Mouse (Mus musculus) CH12.LX (cell line): ENCODE measurements at regions not wholly inside any gene's neighbourhood (a gene's known extent, or its start where the extent isn't known, plus 50 kb on each side); places are given as distances from the start of the nearest gene placed in this dataset.

Experiments used
- DNase-seq: peaks from one replicate; pipeline ENCODE4 v3.0.0-alpha.2; 2013; ENCODE audit errors: extremely low read depth
- H3K27ac ChIP-seq: 2 replicates; pipeline ENCODE4 v1.5.1; 2012; ENCODE audit warnings: low read depth, mild to moderate bottlenecking, control low read depth, moderate library complexity; ENCODE audit not compliant: insufficient read depth
- H3K27me3 ChIP-seq: replicated peaks from 2 replicates; pipeline ENCODE3; 2012; ENCODE audit warnings: inconsistent platforms
- H3K36me3 ChIP-seq, 2 experiments: replicated peaks in 1 of 2; 2 replicates each; pipeline versions ENCODE3 to v1.6.1; 2012; ENCODE audit warnings: inconsistent platforms in 1 of 2, low read length in 1 of 2, mild to moderate bottlenecking in 1 of 2, mixed read lengths in 1 of 2, moderate library complexity in 1 of 2; ENCODE audit not compliant: control insufficient read depth in 1 of 2, insufficient read depth in 1 of 2
- H3K4me1 ChIP-seq, 2 experiments: 2 replicates each; pipeline ENCODE4 v1.6.1; 2012; ENCODE audit warnings: inconsistent platforms in 1 of 2, moderate library complexity in 1 of 2; ENCODE audit not compliant: insufficient read depth in 2 of 2, control insufficient read depth in 1 of 2
- H3K4me2 ChIP-seq: 2 replicates; pipeline ENCODE4 v1.6.1; 2012; ENCODE audit warnings: low read depth, mild to moderate bottlenecking, control low read depth; ENCODE audit not compliant: poor library complexity, insufficient read depth, severe bottlenecking
- H3K4me3 ChIP-seq, 3 experiments: fragments of 150-350 bp in 1 of 3; sonication (generic) in 1 of 3; replicated peaks in 1 of 3; 2 replicates each; pipeline versions ENCODE3 to v1.5.1; 2011 to 2012; ENCODE audit warnings: low read depth in 2 of 3, low read length in 2 of 3, mild to moderate bottlenecking in 2 of 3, moderate library complexity in 2 of 3, control low read depth in 1 of 3, improper control_type of control experiment in 1 of 3, inconsistent platforms in 1 of 3, mixed read lengths in 1 of 3; ENCODE audit not compliant: poor library complexity in 1 of 3
- H3K79me2 ChIP-seq: replicated peaks from 2 replicates; pipeline ENCODE4 v1.6.1; 2012; ENCODE audit warnings: mild to moderate bottlenecking, moderate library complexity; ENCODE audit not compliant: control insufficient read depth, poor library complexity, insufficient read depth, severe bottlenecking; ENCODE audit errors: extremely low read depth
- H3K9ac ChIP-seq: 2 replicates; pipeline ENCODE4 v1.6.1; 2012; ENCODE audit warnings: low read depth, mild to moderate bottlenecking, control low read depth, moderate library complexity; ENCODE audit not compliant: insufficient read depth
- H3K9me3 ChIP-seq: replicated peaks from 2 replicates; pipeline ENCODE3; 2012; ENCODE audit warnings: low read length, inconsistent platforms, mixed read lengths
- BHLHE40 ChIP-seq: IDR thresholded peaks from 2 replicates; pipeline ENCODE4 v1.6.1; 2011; ENCODE audit warnings: mild to moderate bottlenecking, low read depth, low read length, improper control_type of control experiment
- CHD2 ChIP-seq: IDR thresholded peaks from 2 replicates; pipeline ENCODE4 v1.6.1; 2011; ENCODE audit warnings: low read length, improper control_type of control experiment
- ELF1 ChIP-seq: IDR thresholded peaks from 2 replicates; pipeline ENCODE4 v1.6.1; 2014; ENCODE audit warnings: low read depth, mild to moderate bottlenecking, inconsistent platforms, low read length, improper control_type of control experiment
- GABPA ChIP-seq: IDR thresholded peaks from 2 replicates; pipeline ENCODE4 v1.6.1; 2012; ENCODE audit warnings: low read depth, low read length, improper control_type of control experiment, inconsistent platforms; ENCODE audit not compliant: insufficient replicate concordance
- HCFC1 ChIP-seq: IDR thresholded peaks from 2 replicates; pipeline ENCODE4 v1.6.1; 2012; ENCODE audit warnings: low read depth, mild to moderate bottlenecking, inconsistent platforms, low read length, improper control_type of control experiment
- IRF4 ChIP-seq: IDR thresholded peaks from 2 replicates; pipeline ENCODE4 v1.6.1; 2014; ENCODE audit warnings: low read depth, mild to moderate bottlenecking, inconsistent platforms, low read length, improper control_type of control experiment
- JUN ChIP-seq: IDR thresholded peaks from 2 replicates; pipeline ENCODE4 v1.6.1; 2011; ENCODE audit warnings: low read depth, mild to moderate bottlenecking, low read length, improper control_type of control experiment, moderate library complexity; ENCODE audit not compliant: insufficient read depth
- JUND ChIP-seq: conservative IDR thresholded peaks from 2 replicates; pipeline ENCODE4 v1.6.1; 2011; ENCODE audit warnings: low read depth, low read length, improper control_type of control experiment
- KAT2A ChIP-seq: IDR thresholded peaks from 2 replicates; pipeline ENCODE4 v1.6.1; 2012; ENCODE audit warnings: low read length, improper control_type of control experiment, inconsistent platforms; ENCODE audit not compliant: insufficient replicate concordance
- MAZ ChIP-seq: IDR thresholded peaks from 2 replicates; pipeline ENCODE4 v1.6.1; 2012; ENCODE audit warnings: low read depth, mild to moderate bottlenecking, inconsistent platforms, low read length, improper control_type of control experiment, moderate library complexity
- MYC ChIP-seq: IDR thresholded peaks from 2 replicates; pipeline ENCODE4 v1.6.1; 2011; ENCODE audit warnings: low read depth, mild to moderate bottlenecking, improper control_type of control experiment, low read length
- PAX5 ChIP-seq: IDR thresholded peaks from 2 replicates; pipeline ENCODE4 v1.6.1; 2012; ENCODE audit warnings: low read length, inconsistent platforms, mixed read lengths
- RCOR1 ChIP-seq: conservative IDR thresholded peaks from 2 replicates; pipeline ENCODE4 v1.6.1; 2012; ENCODE audit warnings: low read depth, mild to moderate bottlenecking, inconsistent platforms, low read length, improper control_type of control experiment
- TBP ChIP-seq: conservative IDR thresholded peaks from 2 replicates; pipeline ENCODE4 v1.6.1; 2011; ENCODE audit warnings: low read depth, low read length, improper control_type of control experiment
- TCF12 ChIP-seq: IDR thresholded peaks from 2 replicates; pipeline ENCODE4 v1.6.1; 2014; ENCODE audit warnings: low read depth, mild to moderate bottlenecking, inconsistent platforms, low read length, improper control_type of control experiment
- ZC3H11A ChIP-seq: IDR thresholded peaks from 2 replicates; pipeline ENCODE4 v1.6.1; 2012; ENCODE audit warnings: low read depth, mild to moderate bottlenecking, inconsistent platforms, low read length, improper control_type of control experiment
- ZKSCAN1 ChIP-seq: IDR thresholded peaks from 2 replicates; pipeline ENCODE4 v1.6.1; 2012; ENCODE audit warnings: low read depth, inconsistent platforms, low read length, improper control_type of control experiment, borderline replicate concordance
- dilution Hi-C: fragments of 300-500 bp; cut with MboI; formaldehyde crosslinking; loops from 2 replicates; pipeline ENCODE4 v1.14.3; 2020; ENCODE audit warnings: low sequenced_read_pairs; ENCODE audit not compliant: extremely low pct_unique_long_range_greater_than_20kb, extremely low pct_ligation_motif_present
- in situ Hi-C: fragments of 300-500 bp; cut with MboI; formaldehyde crosslinking; loops from 3 replicates; pipeline ENCODE4 v1.14.3; 2019; ENCODE audit warnings: low sequenced_read_pairs, low pct_ligation_motif_present, low pct_unique_long_range_greater_than_20kb, mixed read lengths

DNA sequence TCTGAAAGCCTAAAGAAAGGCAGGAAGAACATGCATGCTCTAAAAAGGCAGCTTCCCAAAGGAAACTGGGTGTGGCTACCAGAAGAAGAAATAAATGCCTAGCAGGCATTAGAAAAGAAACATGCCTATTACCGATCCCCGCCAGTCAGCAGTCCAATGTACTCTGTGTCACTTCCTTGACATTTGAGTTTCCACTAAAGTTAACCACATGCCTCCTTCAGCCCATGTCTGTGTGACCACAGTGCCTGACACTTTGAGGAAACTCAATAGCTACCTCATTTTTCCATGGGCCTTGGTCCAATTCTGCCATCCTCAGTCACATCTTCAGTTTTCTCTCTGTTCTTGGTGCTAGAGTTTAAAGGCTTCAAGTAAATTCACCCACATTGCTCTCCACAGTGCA is 233.7 kb upstream of the Isx start:
- TF ChIP-seq MAZ = no peak
- no peak for TF ChIP-seq BHLHE40
- TF ChIP-seq GABPA = no peak
- no peak for TF ChIP-seq RCOR1
- TF ChIP-seq IRF4 = no peak
- no peak for TF ChIP-seq MYC
- no peak for TF ChIP-seq KAT2A
- dilution Hi-C loops (no loop called here), in situ Hi-C loops (no loop called here)
- DNase-seq = no peak
- Histone ChIP-seq H3K4me2 (no peak overlapping the region), H3K27ac (no peak overlapping the region), H3K4me3 (no peak overlapping the region), H3K9me3 (no peaks in the 10 kb centered on the region), H3K79me2 (no peaks in the 10 kb centered on the region), H3K36me3 (no peaks in the 10 kb centered on the region), H3K27me3 (peaks cover 29% of the 10 kb centered on the region), H3K4me1 (no peaks in the 10 kb centered on the region), H3K9ac (no peak overlapping the region)

GRCm38 (mm10) chr8:74640636-74641035 is 232.3 kb upstream of the Isx start:
- H3K9ac ChIP-seq = no peak overlapping the region
- H3K36me3 ChIP-seq = no peaks in the 10 kb centered on the region
- in situ Hi-C loops = no loop called here
- H3K27ac ChIP-seq = no peak overlapping the region
- no peak overlapping the region for H3K4me2 ChIP-seq
- H3K4me1 ChIP-seq = no peaks in the 10 kb centered on the region
- H3K27me3 ChIP-seq = peaks cover 28% of the 10 kb centered on the region
- DNase-seq = no peak
- TF ChIP-seq ELF1 (no peak), ZC3H11A (no peak), CHD2 (no peak), JUN (no peak), PAX5 (no peak), MAZ (no peak), JUND (no peak), TBP (no peak), HCFC1 (no peak), TCF12 (no peak), ZKSCAN1 (no peak)
- TF ChIP-seq, all 38 proteins: peak for 0
- no peak overlapping the region for H3K4me3 ChIP-seq
- dilution Hi-C loops = no loop called here
- no peaks in the 10 kb centered on the region for H3K9me3 ChIP-seq
- H3K79me2 ChIP-seq = no peaks in the 10 kb centered on the region
